Comparison of ENCODE assay signal across 10 mouse cellular contexts in the genomic region with DNA sequence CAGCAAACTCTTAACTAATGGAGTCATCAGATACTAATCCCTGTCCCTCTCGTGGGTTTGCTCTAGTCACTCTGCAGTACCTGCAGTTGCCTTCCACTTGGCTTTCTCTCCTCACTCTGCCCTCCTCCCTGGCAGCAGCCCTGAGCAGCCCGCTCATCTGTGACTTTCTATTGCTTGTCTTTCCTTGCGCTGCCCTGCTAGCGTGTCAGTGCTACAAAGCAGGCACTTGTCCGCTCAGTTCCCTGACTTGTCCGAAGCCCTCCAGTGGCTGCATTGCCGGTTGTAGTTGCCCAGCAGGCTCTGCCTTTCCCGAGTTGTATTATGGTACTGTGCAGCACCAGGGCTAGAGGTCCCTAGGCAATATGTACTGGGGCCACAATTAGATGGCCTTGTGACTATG.
DNase-seq lines count a peak whose midpoint lies in the region; ATAC-seq lines count a peak whose summit lies in the region.
"Had no signal": no experiment of that assay in that cellular context is flagged by ENCODE, and none has a peak within 500 bp of the region (broad histone marks: within the 10 kb centered on the region; RNA-seq: fewer than 3 reads in every experiment).

No protein-coding gene starts in this region.

- no peak overlapping the region for H3K4me2 ChIP-seq in kidney, embryonic 15.5 days
- H3K4me2 ChIP-seq in intestine, embryonic 15.5 days (replicated peaks), result no peak overlapping the region
- H3K4me2 ChIP-seq: liver, embryonic 13.5 days had no signal

- no peaks in the 10 kb centered on the region for H3K9me3 ChIP-seq in kidney, embryonic 15.5 days (replicated peaks)
- no peaks in the 10 kb centered on the region for H3K9me3 ChIP-seq in intestine, embryonic 15.5 days
- H3K9me3 ChIP-seq: liver, embryonic 13.5 days had no signal

- no peaks in the 10 kb centered on the region for H3K36me3 ChIP-seq in kidney, embryonic 15.5 days
- H3K36me3 ChIP-seq in intestine, embryonic 15.5 days, result no peaks in the 10 kb centered on the region
- H3K36me3 ChIP-seq: liver, embryonic 13.5 days had no signal

- H3K27ac ChIP-seq in kidney, embryonic 15.5 days, result no peak overlapping the region
- H3K27ac ChIP-seq in intestine, embryonic 15.5 days, result no peak overlapping the region
- H3K27ac ChIP-seq: gastrocnemius, adult 2 months; liver, embryonic 13.5 days had no signal

- peaks cover 48% of the 10 kb centered on the region for H3K4me1 ChIP-seq in kidney, embryonic 15.5 days
- peaks cover 13% of the 10 kb centered on the region; the same call in 1 of the 2 replicates for H3K4me1 ChIP-seq in intestine, embryonic 15.5 days (replicated peaks)
- H3K4me1 ChIP-seq: liver, embryonic 13.5 days had no signal

- no peak for DNase-seq in frontal cortex, postnatal 25 days (ENCODE audit: low spot score in 2 of 2)
- DNase-seq in Muller cell, postnatal 12 days (ENCODE audit: inconsistent ontology term), result peak; percentile 40
- DNase-seq in cerebellum, postnatal 14 days, result peak; percentile 63 to 68
- no peak for DNase-seq in lung, postnatal 4 days
- DNase-seq: gastrocnemius, adult 2 months; liver, embryonic 13.5 days had no signal

- no peak overlapping the region for H3K4me3 ChIP-seq in kidney, embryonic 15.5 days (replicated peaks)
- H3K4me3 ChIP-seq in intestine, embryonic 15.5 days (replicated peaks), result no peak overlapping the region
- H3K4me3 ChIP-seq: gastrocnemius, adult 2 months; liver, embryonic 13.5 days had no signal

- H3K9ac ChIP-seq in kidney, embryonic 15.5 days, result no peak overlapping the region
- H3K9ac ChIP-seq in intestine, embryonic 15.5 days, result no peak overlapping the region
- H3K9ac ChIP-seq: liver, embryonic 13.5 days had no signal

- 39% methylated on average over 8 of the region's 8 CpGs for WGBS in kidney, embryonic 15.5 days
- 69% methylated on average over 8 of the region's 8 CpGs for WGBS in intestine, embryonic 15.5 days

- H3K27me3 ChIP-seq in kidney, embryonic 15.5 days, result no peaks in the 10 kb centered on the region
- H3K27me3 ChIP-seq in intestine, embryonic 15.5 days (replicated peaks), result no peaks in the 10 kb centered on the region
- H3K27me3 ChIP-seq: liver, embryonic 13.5 days had no signal

- peak; percentile 6; the same call in 1 of the 2 replicates for ATAC-seq in frontal cortex, adult (ENCODE audit: low TSS enrichment)
- peak; percentile 72 for ATAC-seq in kidney, embryonic 15.5 days (replicated peaks; ENCODE audit: low FRiP score)
- ATAC-seq in intestine, embryonic 15.5 days, result no peak
- ATAC-seq in megakaryocyte-erythroid progenitor cell, adult 5-6 weeks (replicated peaks; ENCODE audit: low FRiP score, low TSS enrichment, poor library complexity, severe bottlenecking), result no peak

Comparison
In these comparisons a context has a peak if more than half of its experiments do, and no peak if none do; other contexts are left out.
1. ATAC-seq: peak in frontal cortex, adult (single experiment) and kidney, embryonic 15.5 days (single experiment); none in intestine, embryonic 15.5 days (single experiment) and megakaryocyte-erythroid progenitor cell, adult 5-6 weeks (single experiment).
2. DNase-seq: peak in Muller cell, postnatal 12 days (single experiment) and cerebellum, postnatal 14 days (2 of 2); none in frontal cortex, postnatal 25 days (0 of 2) and lung, postnatal 4 days (0 of 2).